Mouse (Mus musculus): Measurements from ENCODE around the gene Grm4. TPM values are rescaled to one million over a fixed set of nuclear protein-coding genes. Genes with fewer than 3 reads are reported as not detected.
A peak's percentile ranks its signal among the peaks of the same experiment; 100 is the strongest.

The Grm4 gene
- total RNA-seq, 2 experiments from 2014 or later, result 0.20 TPM; not detected in 1

DNA sequence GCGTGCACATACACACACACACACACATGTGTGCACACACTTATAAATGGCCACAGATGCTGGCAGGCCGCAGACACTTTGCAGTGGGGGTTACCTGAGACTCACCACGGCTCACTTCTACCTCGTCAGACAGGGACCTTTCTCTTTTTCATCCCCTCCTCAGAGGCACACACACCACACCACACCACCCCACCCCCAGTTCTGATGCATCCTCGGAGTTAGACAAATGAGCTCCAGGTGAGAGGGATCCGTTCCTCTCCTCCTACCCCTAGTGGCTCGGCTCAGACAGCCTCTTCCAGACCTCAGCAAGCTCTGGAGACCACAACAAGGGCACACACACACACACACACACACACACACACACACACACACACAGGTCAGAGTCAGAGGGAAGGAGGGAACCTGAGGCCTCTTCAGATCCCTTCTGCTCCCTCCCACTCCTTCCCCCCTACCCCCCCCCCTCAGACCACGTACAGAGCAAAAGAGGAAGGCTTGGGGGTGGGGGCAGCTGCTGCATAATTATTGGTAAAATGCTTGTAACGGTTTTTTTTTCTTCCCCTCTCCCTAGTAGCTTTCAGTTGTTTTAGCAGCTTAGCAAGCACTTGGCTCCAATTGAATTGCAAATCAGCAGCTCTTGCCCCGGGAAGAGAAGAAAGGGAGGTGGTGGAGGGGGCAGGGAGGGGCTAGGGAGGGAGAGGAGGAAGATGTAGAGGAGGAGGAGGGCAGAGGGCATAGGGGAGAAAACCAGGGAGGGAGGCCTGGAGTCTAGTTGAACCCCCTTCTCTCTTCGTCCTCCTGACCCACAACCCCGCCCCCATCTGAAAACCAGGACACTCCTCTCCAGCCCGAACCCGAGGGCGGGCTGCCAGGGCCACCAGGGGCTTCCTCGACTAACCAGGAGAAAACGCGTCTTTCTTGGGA is 19.6 kb downstream of the Grm4 start:
- no peak for DNase-seq
- intact Hi-C loops (cut with DNase I), result loop anchor here (10.0 kb wide), 1 partner anchor 577 kb away; no protein-coding TSS in a partner anchor

DNA sequence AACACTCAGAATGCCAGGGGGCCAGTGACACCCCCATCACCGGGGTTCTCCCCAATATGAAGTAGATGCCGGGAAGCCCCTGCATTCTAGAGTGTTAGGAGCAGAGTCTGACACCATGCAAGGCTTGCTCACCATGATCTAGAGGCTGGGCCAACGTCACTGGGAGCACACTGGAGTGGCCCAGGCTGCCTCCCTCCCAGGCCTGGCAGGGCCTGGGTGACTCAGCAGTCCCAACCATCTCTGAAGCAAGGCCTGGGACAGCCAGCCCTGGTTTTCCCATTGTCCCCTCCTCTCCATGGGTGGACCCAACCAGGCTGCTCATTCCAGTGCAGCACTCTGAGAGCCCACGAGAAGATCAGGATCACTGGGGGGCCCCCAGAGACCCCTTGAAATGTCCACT is 20.4 kb downstream of the Grm4 start:
- intact Hi-C loops (cut with DNase I), result loop anchor here (10.0 kb wide), 1 partner anchor 576 kb away; no protein-coding TSS in a partner anchor

DNA sequence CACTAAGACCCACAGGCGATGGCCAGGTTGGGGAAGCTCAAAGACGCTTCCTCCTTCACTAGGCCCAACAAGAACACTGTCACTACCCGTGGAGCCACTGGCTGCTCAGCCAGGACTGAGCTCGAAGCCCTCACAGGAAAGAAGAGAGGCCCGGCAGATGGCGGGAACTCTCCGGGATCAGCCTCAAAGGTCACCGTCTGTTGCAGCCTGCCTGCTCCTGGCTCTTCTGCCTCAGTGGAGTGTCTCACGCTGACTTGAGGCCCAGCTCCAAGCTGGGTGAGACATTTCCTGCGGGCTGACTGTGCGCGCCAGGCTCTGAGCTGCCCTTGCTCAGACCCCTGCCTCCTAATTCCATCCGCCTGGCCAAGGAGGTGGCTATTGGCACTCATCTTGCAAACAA is 22.1 kb downstream of the Grm4 start:
- DNase-seq, result no peak

More for the DNA sequence above, 20.4 kb downstream of the Grm4 start:
- DNase-seq, result no peak

DNA sequence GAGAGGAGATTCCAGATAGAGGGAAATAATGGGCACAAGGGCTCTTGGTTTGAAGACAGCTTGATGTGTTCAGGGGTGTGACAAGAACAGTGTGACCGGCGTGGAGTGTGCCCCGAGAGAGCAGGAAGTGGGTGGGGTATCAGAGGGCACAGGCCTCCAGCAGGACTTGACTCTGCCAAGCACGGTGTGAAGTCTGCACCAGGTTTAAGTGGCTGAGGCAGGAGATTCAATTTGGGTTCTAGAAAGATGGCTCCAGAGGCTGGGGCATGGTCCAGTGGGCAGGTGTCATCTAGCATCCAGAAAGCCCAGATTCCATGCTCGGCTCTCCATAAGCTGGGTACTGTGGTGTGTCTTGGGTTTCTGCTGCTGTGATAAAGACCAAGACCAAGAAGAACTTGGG is 23.4 kb downstream of the Grm4 start:
- intact Hi-C loops (cut with DNase I), result no loop called here
- DNase-seq, result no peak

More for the DNA sequence above, 22.1 kb downstream of the Grm4 start:
- intact Hi-C loops (cut with DNase I), result no loop called here

DNA sequence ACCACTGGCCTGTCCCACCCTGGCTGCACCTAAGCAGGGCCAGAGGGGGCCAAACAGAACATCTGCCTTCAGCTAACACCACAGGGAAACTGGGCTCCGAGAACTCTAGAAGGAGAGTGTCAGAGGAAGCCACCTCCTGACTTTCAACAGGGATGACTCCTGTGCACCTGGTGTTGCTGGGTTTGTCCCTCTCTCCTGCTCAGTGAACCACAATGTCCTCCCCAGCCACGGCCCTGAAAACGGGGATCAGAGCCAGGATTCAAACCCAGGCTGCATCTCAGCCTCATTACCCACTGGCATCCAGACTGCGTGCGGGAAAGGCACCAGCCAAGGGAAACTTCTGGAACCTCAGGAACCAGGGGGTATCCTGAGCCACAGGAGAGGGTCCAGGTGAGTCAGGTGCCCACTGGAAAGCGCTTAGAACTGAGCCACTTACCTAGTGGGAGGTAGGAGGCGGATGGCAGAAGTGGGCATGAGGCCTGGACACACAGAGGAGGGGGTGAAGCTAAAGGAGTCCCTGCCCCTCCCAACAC is 26.1 kb downstream of the Grm4 start:
- intact Hi-C loops (cut with DNase I), result no loop called here
- DNase-seq, result no peak

DNA sequence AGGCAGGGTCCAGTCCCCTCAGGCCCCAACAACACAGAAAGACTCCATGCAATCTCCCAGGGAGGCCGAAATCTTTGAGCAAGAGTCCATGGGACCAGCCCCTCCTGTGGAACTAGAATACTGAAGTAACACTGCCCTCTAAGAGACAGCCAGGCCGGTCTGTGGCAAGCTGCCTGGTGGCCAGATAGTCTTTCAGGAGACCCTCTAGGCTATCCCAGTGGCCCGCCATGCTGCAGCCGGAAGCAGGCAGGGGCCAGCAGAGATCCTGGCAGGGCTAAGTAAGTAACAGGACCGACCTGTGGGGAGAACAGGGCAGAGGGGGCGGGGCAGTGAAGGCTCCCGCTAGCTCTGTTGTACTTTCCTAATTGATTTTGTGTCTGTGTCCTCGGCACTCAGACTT is 27.2 kb downstream of the Grm4 start:
- no peak for DNase-seq
- intact Hi-C loops (cut with DNase I), result no loop called here

DNA sequence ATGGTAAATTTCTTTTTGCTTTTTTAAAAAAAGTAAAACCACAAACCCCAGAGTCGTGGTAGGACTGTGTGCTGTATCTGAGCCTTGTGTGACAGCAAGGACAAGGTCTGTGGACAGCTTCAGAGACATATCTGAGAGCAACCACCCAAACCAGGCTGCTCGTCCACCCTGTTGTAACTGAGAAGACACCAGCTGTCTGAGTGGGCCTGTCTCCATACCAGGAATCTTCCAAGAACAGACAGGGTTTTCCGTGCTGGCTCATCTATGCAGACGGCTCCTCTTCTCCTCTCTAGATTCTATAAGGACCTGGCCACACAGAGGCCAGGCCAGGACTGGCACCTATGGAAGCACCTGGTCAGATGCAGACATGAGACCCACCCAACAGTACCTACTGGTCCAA is 27.8 kb downstream of the Grm4 start:
- no peak for DNase-seq
- intact Hi-C loops (cut with DNase I), result no loop called here

DNA sequence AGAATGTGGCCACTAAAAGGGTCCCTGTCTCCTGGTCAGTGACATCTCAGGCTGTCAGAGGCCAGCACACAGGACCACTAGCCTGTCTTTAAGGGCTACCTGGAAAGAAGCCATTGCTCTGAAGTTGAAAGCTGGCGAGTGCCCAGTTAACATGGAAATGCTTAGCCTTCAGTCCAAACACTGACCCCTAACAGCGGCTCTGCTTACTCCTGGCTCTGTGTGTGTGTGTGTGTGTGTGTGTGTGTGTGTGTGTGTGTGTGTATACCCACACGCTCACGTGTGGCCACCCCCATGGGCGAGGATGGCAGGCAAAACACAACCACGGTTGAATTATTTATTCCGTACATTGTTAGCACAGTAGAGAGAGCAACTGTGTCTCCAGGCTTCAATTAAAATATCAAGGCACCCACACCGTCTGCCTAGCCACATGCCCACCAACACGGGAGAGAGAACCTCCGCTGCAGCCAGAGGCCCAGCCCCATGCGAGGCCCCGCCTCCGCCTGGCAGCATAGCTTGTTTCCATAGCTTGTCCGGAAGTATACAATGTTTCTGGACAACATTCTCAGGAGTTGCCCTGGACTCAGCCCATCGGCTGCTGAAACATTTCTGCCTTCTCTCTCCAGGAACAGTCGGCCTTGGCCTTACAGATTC is 32.9 kb downstream of the Grm4 start:
- intact Hi-C loops (cut with DNase I), result no loop called here
- DNase-seq, result no peak

DNA sequence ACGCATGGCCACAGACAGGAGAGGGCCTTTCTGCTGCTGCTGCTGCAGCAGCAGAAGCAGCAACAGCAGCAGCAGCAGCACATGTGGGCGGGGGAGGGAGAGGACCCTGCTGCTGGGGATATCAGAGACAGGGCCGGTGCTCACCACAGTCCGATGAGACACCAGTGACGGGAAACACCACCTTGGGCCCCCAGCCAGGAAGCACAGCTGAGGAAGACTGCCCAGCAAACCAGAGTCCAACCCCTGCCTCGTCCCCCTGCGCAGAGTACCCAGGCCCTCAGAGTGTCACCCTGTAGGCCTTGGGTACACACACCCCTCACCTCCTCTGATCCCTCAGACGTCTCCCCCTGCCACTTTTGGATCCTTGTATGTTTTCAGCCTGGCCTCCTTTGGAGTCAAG is 35.3 kb downstream of the Grm4 start:
- no peak for DNase-seq
- intact Hi-C loops (cut with DNase I), result no loop called here

DNA sequence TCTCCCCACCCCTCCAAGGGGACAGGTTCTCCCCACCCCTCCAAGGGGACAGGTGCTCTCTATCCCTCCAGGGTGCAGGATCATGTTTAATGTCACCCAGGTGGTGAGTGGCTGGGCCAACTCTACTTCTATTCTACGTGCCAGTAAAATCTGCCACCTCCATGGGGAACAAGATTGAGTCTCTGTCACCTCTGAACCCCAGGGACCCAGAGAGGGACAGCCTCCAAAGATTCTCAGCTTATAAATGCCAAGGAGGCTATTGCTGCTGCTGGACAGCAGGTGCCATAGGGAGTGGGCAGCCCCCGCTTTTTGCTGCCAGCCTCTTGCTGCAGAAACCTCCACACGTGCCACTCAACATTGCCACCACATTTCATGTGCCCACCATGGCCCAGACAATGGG is 37.6 kb downstream of the Grm4 start:
- intact Hi-C loops (cut with DNase I), result no loop called here
- no peak for DNase-seq

DNA sequence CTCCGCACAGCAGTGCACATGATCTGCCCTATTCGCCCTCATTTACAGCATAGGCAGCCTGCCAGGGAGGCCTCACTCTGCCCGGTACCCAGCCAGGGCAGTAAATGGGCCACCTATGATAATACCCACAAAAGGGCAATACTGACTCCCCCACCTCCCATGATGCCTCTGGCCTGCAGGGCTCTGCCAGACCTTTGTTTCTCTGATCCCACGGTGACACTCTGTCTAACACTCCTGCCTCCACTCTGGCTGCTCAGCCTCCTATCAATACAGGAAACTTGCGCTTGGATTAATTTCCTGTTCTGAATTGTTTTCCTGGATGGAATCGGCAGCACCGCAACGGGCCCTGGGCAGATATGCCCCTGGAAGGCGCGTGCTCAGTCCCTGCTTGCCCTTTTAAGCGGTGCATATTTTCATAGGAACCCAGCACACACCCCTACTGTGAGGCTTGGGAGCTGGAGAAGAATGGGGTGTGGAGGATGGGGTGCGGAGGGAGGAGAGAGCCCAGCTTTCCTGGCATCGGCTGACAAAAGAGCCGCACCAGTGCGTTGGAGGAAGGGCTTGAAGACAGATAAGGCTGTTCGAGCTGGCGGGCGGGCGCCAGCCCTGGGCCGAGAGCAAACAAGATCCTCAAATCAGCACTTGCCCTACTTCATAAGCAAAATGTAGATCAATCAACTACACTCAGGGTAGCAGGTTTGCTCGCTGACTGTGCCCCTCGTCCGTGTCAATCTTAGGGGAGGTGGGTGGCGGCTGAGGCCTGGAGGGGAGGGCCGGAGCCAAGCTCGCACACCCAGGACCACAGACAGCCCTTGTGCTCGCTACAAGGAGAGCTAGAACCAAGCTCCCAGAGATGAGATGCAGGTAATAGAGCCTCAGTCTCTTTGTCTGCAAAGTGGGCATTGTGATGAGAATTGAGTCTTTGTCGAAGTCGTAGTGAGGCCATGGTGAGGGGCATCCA is 40.8 kb downstream of the Grm4 start:
- intact Hi-C loops (cut with DNase I), result no loop called here
- peak; percentile 15 to 31 for DNase-seq

DNA sequence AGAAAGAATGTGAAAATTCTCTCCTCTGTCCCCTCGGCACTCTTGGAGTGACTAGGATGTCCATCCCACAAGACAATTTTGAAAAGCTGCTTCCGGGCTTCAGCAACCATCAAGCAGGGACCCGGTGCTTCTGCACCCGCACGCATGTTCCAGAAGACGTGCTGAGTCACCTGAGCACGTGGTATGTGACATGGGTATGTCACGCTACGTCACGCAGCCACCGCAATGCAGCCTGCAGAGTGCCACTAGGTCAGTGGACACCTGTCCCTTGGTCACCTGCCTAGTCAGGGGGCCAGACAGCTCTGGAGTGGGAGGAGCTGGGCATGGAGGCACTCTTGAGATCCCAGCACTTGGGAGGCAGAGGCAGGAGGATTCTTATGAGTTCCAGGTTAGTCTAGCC is 45.6 kb downstream of the Grm4 start:
- intact Hi-C loops (cut with DNase I), result no loop called here

DNA sequence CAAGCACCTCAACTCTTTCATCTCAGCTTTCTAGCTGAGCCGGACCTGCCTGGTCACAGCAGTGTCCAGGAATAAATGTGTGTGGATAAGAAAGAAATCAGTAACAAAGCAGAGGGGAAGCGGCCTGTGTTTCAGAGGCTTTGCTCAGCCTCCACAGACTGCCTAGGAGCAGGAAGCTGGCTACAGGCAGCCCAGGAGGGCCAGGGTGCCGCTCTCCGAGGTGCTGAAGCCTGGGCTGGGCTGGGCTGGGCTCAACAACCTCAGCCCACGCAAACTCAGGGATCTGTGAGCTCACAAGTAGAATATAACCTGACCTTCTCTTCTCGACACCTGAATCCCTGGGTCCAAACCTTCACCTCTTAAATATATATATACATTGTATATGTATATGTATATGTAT is 54.6 kb downstream of the Grm4 start:
- intact Hi-C loops (cut with DNase I), result no loop called here
- peak; percentile 69 to 81 for DNase-seq

More for the DNA sequence above, 45.6 kb downstream of the Grm4 start:
- no peak for DNase-seq

DNA sequence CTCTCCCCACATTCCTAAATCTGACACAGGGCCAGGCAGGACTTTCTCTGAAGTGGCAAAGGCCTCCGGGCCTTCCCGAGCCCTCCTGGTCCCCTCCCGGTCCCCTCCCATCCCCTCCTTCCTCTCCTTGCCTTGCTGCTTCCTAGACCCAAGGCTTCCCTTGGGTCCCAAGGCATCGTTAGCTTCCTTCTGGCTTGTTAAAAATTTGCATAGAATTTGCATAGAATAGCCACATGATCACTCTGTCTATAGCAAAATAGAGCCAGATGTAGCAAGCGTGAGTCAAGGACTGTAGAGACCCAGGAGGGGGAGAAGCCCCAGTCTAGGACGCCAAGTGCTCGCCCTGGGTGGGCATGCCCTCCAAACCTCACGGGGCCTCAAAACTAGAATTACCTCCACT is 55.3 kb downstream of the Grm4 start:
- no peak for DNase-seq
- intact Hi-C loops (cut with DNase I), result no loop called here

DNA sequence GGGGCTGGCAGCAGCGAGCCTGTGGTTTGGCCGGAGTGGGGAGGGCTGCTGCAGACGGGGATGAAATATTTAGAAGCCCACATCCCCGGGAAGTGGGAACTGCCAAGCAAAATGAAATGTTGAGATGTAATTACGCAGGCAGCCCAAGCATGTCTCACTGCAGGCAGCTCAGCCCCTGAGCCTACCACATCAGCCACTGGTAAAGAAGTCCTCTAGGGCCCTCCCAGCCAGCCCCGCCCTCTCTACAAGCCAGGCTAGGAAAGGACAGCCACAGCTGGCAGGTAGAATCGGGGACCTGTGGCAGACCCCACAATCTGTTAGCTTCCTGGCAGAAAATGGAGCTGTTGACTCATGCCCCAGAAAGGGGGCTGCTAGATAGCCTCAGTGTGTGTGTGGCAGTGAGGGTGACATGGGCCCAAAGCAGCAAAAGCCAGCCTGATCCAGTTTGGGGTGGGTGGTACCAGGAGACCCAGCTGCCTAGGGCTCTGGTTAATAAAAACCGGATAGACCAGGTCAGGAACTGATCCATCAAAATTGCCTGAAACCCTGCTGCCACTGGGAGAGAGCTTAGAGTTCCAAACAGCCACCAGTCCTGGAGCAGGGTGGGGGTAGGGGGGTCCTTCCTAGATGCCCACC is 56.8 kb downstream of the Grm4 start:
- intact Hi-C loops (cut with DNase I), result no loop called here
- DNase-seq, result no peak

DNA sequence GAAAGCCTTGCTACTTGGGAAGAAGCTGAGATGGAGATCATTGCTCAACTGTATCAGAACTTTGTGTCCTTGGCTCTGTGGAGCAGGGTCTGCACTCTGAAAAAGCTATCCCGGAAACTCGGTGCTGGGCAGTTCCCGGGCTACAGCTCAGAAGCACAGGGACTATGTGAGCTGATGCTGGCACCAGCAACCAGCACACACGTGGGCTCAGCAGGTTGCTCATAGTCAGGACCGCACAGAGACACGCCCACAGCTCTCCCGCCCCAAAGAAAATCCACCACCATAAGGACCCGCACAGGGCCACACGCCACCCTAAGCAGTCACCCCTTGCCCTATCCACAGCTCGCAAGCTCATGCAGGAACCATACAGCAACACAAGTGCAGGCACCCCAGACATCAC is 61.2 kb downstream of the Grm4 start:
- intact Hi-C loops (cut with DNase I), result no loop called here
- DNase-seq, result no peak

DNA sequence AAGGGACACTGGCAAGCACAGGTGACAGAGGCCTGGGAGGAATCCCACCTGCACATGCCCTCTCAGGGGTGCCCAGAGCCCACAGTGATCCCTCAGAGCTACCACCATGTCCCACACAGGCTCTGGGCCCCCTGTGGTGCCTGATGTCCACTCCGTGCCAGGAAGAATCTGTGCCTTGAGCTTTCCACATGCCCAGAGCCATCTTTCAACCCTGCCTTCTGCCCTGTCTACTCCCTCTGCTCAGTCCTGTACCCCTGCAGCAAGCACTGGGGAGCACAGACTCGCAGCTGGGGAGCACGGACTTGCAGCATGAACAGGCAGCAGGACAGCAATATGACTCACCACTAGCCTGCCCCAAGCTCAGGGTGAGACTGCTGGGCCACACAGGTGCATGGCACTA is 62.0 kb downstream of the Grm4 start:
- DNase-seq, result no peak
- intact Hi-C loops (cut with DNase I), result no loop called here

DNA sequence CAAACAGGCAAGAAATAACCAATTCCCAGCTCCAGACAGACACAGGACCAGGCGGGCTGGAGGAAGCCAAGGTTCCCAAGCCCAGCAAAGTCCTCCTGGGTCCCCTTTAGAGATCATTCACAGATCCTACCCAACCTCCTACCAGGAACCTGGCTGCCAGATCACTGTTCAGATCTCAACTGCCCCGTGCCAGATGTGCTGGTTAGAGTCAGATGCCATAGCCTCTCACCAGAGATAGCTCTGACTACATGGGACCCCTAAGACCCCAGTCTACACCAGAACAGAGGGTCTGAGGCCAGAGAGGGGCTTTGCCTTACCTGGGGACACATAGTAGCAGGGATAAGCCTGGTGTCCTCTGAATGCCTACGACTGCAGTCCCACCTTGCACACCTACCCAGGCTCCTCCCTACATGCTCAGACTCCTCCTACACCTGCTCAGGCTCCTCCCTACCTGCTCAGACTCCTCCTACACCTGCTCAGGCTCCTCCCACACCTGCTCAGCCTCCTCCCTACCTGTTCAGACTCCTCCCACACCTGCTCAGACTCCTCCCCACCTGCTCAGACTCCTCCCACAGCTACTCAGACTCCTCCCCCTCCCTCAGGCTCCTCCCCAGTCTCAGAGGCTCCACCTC is 63.2 kb downstream of the Grm4 start:
- no peak for DNase-seq
- intact Hi-C loops (cut with DNase I), result no loop called here

DNA sequence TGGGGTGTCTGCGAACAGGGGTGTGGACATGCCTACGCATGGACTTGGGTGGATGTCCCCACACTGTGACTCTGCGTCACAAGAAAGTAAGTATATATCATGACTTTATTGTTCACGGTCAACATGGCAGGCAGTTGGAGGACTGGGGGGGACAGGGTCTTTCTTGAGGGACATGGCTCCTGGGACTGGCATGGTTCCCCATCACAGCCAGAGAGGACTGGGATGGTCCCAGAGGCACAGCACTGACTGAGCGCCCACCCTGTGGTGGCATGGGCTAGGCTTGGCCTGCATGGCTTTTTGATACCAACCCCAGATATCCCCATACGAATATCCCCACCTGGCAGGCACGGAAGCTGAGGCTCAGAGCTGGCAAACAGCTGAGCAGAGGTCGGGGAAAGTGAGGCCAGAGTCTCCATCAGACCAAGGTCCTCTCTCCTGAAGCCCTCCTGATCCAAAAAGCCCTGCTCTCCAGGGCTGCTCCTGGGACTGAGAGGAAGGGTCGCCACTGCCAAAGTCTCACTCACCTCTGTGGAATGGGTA is 64.1 kb downstream of the Grm4 start:
- no peak for DNase-seq
- intact Hi-C loops (cut with DNase I), result no loop called here
